Mouse (Mus musculus): ENCODE results near the gene Hs2st1. TPM values are rescaled to one million over a fixed set of nuclear protein-coding genes. Genes with fewer than 3 reads are reported as not detected.

The Hs2st1 gene
- polyA plus RNA-seq, 1 experiment from 2014 or later, result 16.2 TPM

DNA sequence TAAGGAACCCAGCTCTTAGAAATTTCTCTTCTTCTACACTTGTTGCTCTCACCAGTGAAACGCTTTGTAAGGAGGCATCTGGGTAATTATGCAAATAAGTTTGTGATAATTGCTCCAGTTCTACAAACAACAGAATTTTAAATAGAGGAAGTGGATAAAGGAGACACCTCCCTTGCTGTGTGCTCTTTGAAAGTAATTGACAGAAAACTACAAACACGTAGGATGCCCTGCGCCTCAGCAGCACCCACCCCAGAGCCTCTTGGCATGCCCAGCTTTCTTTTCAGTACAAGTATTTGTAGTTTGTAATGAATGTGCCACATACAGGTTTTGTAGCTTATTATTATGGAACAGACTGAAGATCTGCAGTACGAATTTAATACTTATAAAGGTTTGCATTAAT is 27.1 kb upstream of the Hs2st1 start:
- H3K36me3 ChIP-seq (ENCODE audit: control insufficient read depth, insufficient read depth, low read length), result peaks cover 16% of the 10 kb centered on the region
- H3K4me1 ChIP-seq (ENCODE audit: control insufficient read depth, insufficient read depth, low read length), result no peaks in the 10 kb centered on the region

GRCm38 (mm10) chr3:144592992-144593785 is 23.2 kb upstream of the Hs2st1 start:
- no peak overlapping the region for H3K9ac ChIP-seq (replicated peaks; ENCODE audit: low read length)
- peaks cover 28% of the 10 kb centered on the region for H3K36me3 ChIP-seq (ENCODE audit: control insufficient read depth, insufficient read depth, low read length)
- no peak for ATAC-seq (ENCODE audit: low FRiP score, low TSS enrichment)
- no peak overlapping the region for H3K4me3 ChIP-seq (replicated peaks; ENCODE audit: low read depth, low read length)
- no peaks in the 10 kb centered on the region for H3K27me3 ChIP-seq (ENCODE audit: control insufficient read depth, insufficient read depth, low read length)
- H3K4me2 ChIP-seq (ENCODE audit: low read length), result no peak overlapping the region
- no peaks in the 10 kb centered on the region for H3K9me3 ChIP-seq (ENCODE audit: control insufficient read depth, low read length)
- H3K4me1 ChIP-seq (ENCODE audit: control insufficient read depth, insufficient read depth, low read length), result no peaks in the 10 kb centered on the region
- DNase-seq, result no peak
- WGBS, result 79% methylated on average over 9 of the region's 9 CpGs
- no peak overlapping the region for H3K27ac ChIP-seq (replicated peaks; ENCODE audit: low read depth, low read length)

More for the DNA sequence above, 27.1 kb upstream of the Hs2st1 start:
- 51% methylated on average over 4 of the region's 4 CpGs for WGBS
- H3K27ac ChIP-seq (replicated peaks; ENCODE audit: low read depth, low read length), result no peak overlapping the region
- no peak overlapping the region for H3K4me3 ChIP-seq (replicated peaks; ENCODE audit: low read depth, low read length)
- no peaks in the 10 kb centered on the region for H3K9me3 ChIP-seq (ENCODE audit: control insufficient read depth, low read length)
- H3K27me3 ChIP-seq (ENCODE audit: control insufficient read depth, insufficient read depth, low read length), result no peaks in the 10 kb centered on the region
- no peak overlapping the region for H3K4me2 ChIP-seq (ENCODE audit: low read length)
- ATAC-seq (ENCODE audit: low FRiP score, low TSS enrichment) (no peak), DNase-seq (no peak)
- no peak overlapping the region for H3K9ac ChIP-seq (replicated peaks; ENCODE audit: low read length)

DNA sequence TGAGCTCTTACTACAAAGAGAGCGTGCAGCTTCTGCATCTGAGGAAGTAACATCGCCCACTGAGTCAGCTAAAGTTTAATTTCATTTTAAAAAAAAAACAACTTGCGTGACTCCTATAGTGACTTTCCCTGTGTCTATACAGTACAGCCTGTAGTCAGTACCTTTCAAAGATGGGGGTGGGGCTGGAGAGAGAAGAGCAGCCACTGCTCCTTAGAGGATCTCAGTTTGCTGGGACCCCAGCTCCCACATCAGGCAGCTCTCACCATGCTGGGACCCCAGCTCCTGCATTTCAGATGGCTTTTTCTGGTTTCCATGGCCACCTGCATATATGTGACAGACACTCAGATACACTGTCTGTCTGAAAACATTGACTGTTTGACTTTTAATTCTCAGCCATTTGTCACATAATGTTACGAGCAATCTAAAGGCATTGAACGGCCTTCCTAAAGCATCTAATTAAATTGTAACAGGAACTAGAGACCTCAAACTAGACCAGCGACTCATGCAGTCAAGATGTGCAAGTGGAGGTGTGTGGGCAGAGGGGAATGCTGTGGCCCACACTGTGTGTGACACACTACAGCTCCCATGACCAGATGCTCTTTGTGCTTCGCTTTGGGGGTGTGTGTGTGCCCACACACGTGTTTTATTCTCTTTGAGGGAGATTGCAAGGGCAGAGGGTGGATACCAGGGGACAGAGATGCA is 19.4 kb upstream of the Hs2st1 start:
- H3K4me2 ChIP-seq (ENCODE audit: low read length), result no peak overlapping the region
- H3K36me3 ChIP-seq (ENCODE audit: control insufficient read depth, insufficient read depth, low read length), result peaks cover 24% of the 10 kb centered on the region
- ATAC-seq (ENCODE audit: low FRiP score, low TSS enrichment) (no peak), DNase-seq (no peak)
- WGBS, result 79% methylated on average over 8 of the region's 8 CpGs
- no peaks in the 10 kb centered on the region for H3K9me3 ChIP-seq (ENCODE audit: control insufficient read depth, low read length)
- no peaks in the 10 kb centered on the region for H3K4me1 ChIP-seq (ENCODE audit: control insufficient read depth, insufficient read depth, low read length)
- H3K27ac ChIP-seq (replicated peaks; ENCODE audit: low read depth, low read length), result no peak overlapping the region
- no peak overlapping the region for H3K4me3 ChIP-seq (replicated peaks; ENCODE audit: low read depth, low read length)
- H3K27me3 ChIP-seq (ENCODE audit: control insufficient read depth, insufficient read depth, low read length), result no peaks in the 10 kb centered on the region
- no peak overlapping the region for H3K9ac ChIP-seq (replicated peaks; ENCODE audit: low read length)

GRCm38 (mm10) chr3:144586731-144587130 is 16.8 kb upstream of the Hs2st1 start:
- H3K9ac ChIP-seq (replicated peaks; ENCODE audit: low read length), result no peak overlapping the region
- H3K36me3 ChIP-seq (ENCODE audit: control insufficient read depth, insufficient read depth, low read length), result peaks cover 33% of the 10 kb centered on the region
- no peak for ATAC-seq (ENCODE audit: low FRiP score, low TSS enrichment)
- no peak overlapping the region for H3K27ac ChIP-seq (replicated peaks; ENCODE audit: low read depth, low read length)
- H3K27me3 ChIP-seq (ENCODE audit: control insufficient read depth, insufficient read depth, low read length), result no peaks in the 10 kb centered on the region
- no peaks in the 10 kb centered on the region for H3K9me3 ChIP-seq (ENCODE audit: control insufficient read depth, low read length)
- 88% methylated on average over 7 of the region's 7 CpGs for WGBS
- no peaks in the 10 kb centered on the region for H3K4me1 ChIP-seq (ENCODE audit: control insufficient read depth, insufficient read depth, low read length)
- no peak overlapping the region for H3K4me2 ChIP-seq (ENCODE audit: low read length)
- H3K4me3 ChIP-seq (replicated peaks; ENCODE audit: low read depth, low read length), result no peak overlapping the region
- no peak for DNase-seq

GRCm38 (mm10) chr3:144584789-144585553 is 15.0 kb upstream of the Hs2st1 start:
- H3K9ac ChIP-seq (replicated peaks; ENCODE audit: low read length), result no peak overlapping the region
- no peak overlapping the region for H3K4me3 ChIP-seq (replicated peaks; ENCODE audit: low read depth, low read length)
- H3K4me1 ChIP-seq (ENCODE audit: control insufficient read depth, insufficient read depth, low read length), result no peaks in the 10 kb centered on the region
- H3K4me2 ChIP-seq (ENCODE audit: low read length), result no peak overlapping the region
- H3K27ac ChIP-seq (replicated peaks; ENCODE audit: low read depth, low read length), result no peak overlapping the region
- 83% methylated on average over 6 of the region's 6 CpGs for WGBS
- peaks cover 25% of the 10 kb centered on the region for H3K36me3 ChIP-seq (ENCODE audit: control insufficient read depth, insufficient read depth, low read length)
- no peaks in the 10 kb centered on the region for H3K27me3 ChIP-seq (ENCODE audit: control insufficient read depth, insufficient read depth, low read length)
- H3K9me3 ChIP-seq (ENCODE audit: control insufficient read depth, low read length), result no peaks in the 10 kb centered on the region
- ATAC-seq (ENCODE audit: low FRiP score, low TSS enrichment) (no peak), DNase-seq (no peak)

DNA sequence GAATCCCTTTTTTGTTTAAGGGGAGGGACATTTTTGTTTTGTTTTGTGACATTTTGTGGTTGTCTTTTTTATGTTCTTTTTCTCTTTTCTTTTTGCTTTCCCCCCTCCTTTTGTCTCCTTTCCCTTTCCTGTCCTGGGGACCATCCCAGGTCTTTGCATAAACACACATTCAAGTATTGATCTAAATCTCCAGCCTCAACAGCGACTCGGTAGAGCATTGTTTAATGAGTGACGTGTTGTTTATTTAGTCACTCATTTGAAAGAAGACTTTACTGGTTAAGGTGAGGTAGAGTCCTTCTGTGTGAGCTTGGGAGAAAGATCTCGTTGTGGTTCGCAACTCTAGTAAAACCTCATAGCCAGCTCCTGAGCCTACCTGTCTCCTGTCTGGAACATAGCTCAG is 13.8 kb upstream of the Hs2st1 start:
- Histone ChIP-seq H3K4me1 (ENCODE audit: control insufficient read depth, insufficient read depth, low read length) (no peaks in the 10 kb centered on the region), H3K27ac (replicated peaks; ENCODE audit: low read depth, low read length) (no peak overlapping the region), H3K9ac (replicated peaks; ENCODE audit: low read length) (no peak overlapping the region), H3K27me3 (ENCODE audit: control insufficient read depth, insufficient read depth, low read length) (no peaks in the 10 kb centered on the region), H3K4me2 (ENCODE audit: low read length) (no peak overlapping the region), H3K36me3 (ENCODE audit: control insufficient read depth, insufficient read depth, low read length) (peaks cover 32% of the 10 kb centered on the region), H3K4me3 (replicated peaks; ENCODE audit: low read depth, low read length) (no peak overlapping the region), H3K9me3 (ENCODE audit: control insufficient read depth, low read length) (no peaks in the 10 kb centered on the region)
- WGBS, result 60% methylated on average over 5 of the region's 5 CpGs
- no peak for ATAC-seq (ENCODE audit: low FRiP score, low TSS enrichment)
- no peak for DNase-seq

DNA sequence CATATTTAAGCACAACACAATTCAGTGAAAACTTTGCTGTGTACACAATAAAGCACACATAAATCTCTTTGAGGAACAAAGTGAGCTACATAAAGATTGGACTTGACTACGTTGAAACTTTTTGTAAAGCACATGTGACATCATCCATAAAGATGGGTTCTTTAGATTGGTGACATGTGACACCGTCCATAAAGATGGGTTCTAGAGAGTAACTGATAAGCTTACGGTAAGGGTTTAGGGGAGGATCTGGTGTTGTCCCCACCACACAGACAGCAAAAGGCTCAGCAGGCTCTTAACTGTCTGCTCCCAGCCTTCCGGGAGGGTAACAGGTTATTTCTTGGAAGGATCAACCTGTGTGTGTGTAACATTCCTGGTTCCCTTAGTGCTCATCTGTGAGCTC is 12.3 kb upstream of the Hs2st1 start:
- Histone ChIP-seq H3K4me2 (ENCODE audit: low read length) (no peak overlapping the region), H3K9me3 (ENCODE audit: control insufficient read depth, low read length) (no peaks in the 10 kb centered on the region), H3K27me3 (ENCODE audit: control insufficient read depth, insufficient read depth, low read length) (no peaks in the 10 kb centered on the region), H3K36me3 (ENCODE audit: control insufficient read depth, insufficient read depth, low read length) (peaks cover 44% of the 10 kb centered on the region), H3K4me3 (replicated peaks; ENCODE audit: low read depth, low read length) (no peak overlapping the region), H3K9ac (replicated peaks; ENCODE audit: low read length) (no peak overlapping the region), H3K4me1 (ENCODE audit: control insufficient read depth, insufficient read depth, low read length) (no peaks in the 10 kb centered on the region), H3K27ac (replicated peaks; ENCODE audit: low read depth, low read length) (no peak overlapping the region)
- ATAC-seq (ENCODE audit: low FRiP score, low TSS enrichment) (no peak), DNase-seq (no peak)
- WGBS, result 96% methylated on average over 4 of the region's 4 CpGs

GRCm38 (mm10) chr3:144581842-144582241 is 11.9 kb upstream of the Hs2st1 start:
- Histone ChIP-seq H3K27me3 (ENCODE audit: control insufficient read depth, insufficient read depth, low read length) (no peaks in the 10 kb centered on the region), H3K4me3 (replicated peaks; ENCODE audit: low read depth, low read length) (no peak overlapping the region), H3K36me3 (ENCODE audit: control insufficient read depth, insufficient read depth, low read length) (peaks cover 41% of the 10 kb centered on the region), H3K27ac (replicated peaks; ENCODE audit: low read depth, low read length) (no peak overlapping the region), H3K4me1 (ENCODE audit: control insufficient read depth, insufficient read depth, low read length) (no peaks in the 10 kb centered on the region), H3K9me3 (ENCODE audit: control insufficient read depth, low read length) (no peaks in the 10 kb centered on the region), H3K9ac (replicated peaks; ENCODE audit: low read length) (no peak overlapping the region), H3K4me2 (ENCODE audit: low read length) (no peak overlapping the region)
- DNase-seq (no peak), ATAC-seq (ENCODE audit: low FRiP score, low TSS enrichment) (no peak)
- WGBS, result 98% methylated on average over 3 of the region's 3 CpGs

Measured in midbrain, embryonic 14.5 days (tissue).